Mouse (Mus musculus): ENCODE measurements around the gene Nuak2.

Gene Nuak2

DNA sequence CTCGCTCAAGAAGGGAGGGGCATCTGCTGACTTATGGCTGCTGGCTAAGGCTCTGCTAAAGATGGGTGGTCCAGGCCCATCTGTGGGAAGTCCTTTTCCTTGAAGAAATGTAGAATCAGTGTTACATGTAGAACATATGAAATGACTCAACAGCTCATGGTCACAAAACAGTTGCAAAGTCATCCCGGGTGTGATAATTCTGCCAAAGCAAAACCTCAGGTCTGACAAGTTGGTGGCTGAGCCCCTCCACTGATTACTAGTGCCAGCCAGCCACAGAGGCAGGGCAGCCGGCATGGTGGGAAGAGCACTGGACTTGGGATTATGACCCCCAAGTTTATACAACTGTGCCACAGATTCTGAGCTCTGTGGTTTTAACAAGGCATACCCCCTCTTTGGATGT lies 61.9 kb downstream of the Nuak2 start:
- no peak for DNase-seq (ENCODE audit: low read depth)

DNA sequence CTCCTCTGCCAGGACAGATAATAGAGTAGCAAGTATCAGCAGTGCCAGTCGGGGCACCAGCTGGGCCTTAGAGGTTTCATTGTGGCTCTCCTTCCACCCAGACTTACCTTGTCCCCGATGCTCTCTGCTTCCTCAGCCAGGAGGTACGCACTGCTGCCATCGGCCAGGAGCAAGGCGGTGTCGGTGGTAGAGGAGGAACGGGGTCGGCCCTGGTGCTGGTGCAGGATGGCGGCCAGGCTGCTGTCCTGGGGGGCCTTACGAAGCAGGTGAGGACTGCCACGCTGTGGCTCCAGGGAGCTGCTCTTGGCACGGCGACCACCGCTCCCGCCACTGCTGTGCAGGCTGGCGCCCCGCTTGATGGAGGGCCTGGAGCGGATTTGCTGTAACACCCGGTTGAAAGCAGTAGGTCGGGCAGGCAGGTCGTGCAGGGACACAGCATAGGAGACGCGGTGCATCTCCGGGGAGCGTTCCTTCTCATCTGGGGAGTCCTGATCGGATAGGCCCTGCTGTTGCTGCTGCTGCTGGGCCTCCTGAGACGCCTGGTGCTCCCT lies 64.7 kb downstream of the Nuak2 start:
- no peak for DNase-seq (ENCODE audit: low read depth)

- no peak for DNase-seq (ENCODE audit: low read depth)
Observed at GRCm38 (mm10) chr1:132381929-132382328, 66.0 kb downstream of the Nuak2 start.

Measured in c-Kit-positive CD71-negative TER-119-negative erythroid progenitor cells, embryonic 14.5 days (primary cell).